Mouse (Mus musculus): ENCODE data around the gene Gp2. TPM values are rescaled to one million over a fixed set of nuclear protein-coding genes. Genes with fewer than 3 reads are reported as not detected.

Gp2 gene
- not detected in 2 replicates for polyA plus RNA-seq (2016; fragmentation: Nextera tagmentation; extraction: Ambion mirVana)

GRCm38 (mm10) chr7:119459185-119459584 lies at the start of gene Gp2:
Gene Gp2 (minus strand): TSS chr7:119459285.
- Histone ChIP-seq H3K4me2 (no peak within 1 kb of the TSS), H3K27me3 (no peaks in the 10 kb centered on the region), H3K4me1 (peaks cover 4% of the 10 kb centered on the region; the same call in 1 of the 2 replicates), H3K9ac (no peak within 1 kb of the TSS), H3K36me3 (replicated peaks) (no peaks in the 10 kb centered on the region), H3K4me3 (replicated peaks) (no peak within 1 kb of the TSS), H3K27ac (no peak within 1 kb of the TSS), H3K9me3 (no peaks in the 10 kb centered on the region)
- 93% methylated on average over 6 of the region's 6 CpGs for WGBS
- ATAC-seq (ENCODE audit: low FRiP score) = no peak

- Histone ChIP-seq H3K4me3 (replicated peaks) (no peak overlapping the region), H3K4me2 (no peak overlapping the region), H3K4me1 (no peaks in the 10 kb centered on the region), H3K36me3 (replicated peaks) (no peaks in the 10 kb centered on the region), H3K9ac (no peak overlapping the region), H3K27ac (no peak overlapping the region), H3K27me3 (no peaks in the 10 kb centered on the region; the same call in 1 of the 2 replicates), H3K9me3 (no peaks in the 10 kb centered on the region)
- no peak for ATAC-seq (ENCODE audit: low FRiP score)
- WGBS = 86% methylated on average over 4 of the region's 4 CpGs
Observed at GRCm38 (mm10) chr7:119490041-119490780, 31.1 kb upstream of the Gp2 start.

GRCm38 (mm10) chr7:119486683-119487082 lies 27.6 kb upstream of the Gp2 start:
- WGBS = 89% methylated on average over 5 of the region's 5 CpGs
- no peak for ATAC-seq (ENCODE audit: low FRiP score)

DNA sequence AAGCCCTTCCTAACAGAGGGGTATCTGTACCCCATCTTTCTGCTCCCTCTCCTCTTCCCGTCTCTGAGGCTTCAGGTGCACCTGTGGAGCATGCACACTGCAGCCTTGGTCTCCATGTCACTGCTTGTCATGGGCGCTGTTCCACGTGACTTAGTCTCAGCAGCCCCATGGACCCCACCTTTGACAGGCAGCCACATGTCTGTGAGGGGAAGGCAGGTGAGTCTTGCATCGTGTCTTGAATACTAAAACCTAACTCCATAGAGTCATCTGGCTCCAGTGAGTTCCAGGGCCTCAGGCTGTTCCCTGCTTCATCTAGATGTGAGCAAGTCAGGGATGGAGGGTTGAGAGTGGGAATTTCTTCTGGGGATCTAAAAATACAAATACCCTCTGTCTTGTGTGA lies 25.1 kb upstream of the Gp2 start:
- Histone ChIP-seq H3K4me2 (no peak overlapping the region), H3K36me3 (replicated peaks) (no peaks in the 10 kb centered on the region), H3K9ac (no peak overlapping the region), H3K27ac (no peak overlapping the region), H3K27me3 (no peaks in the 10 kb centered on the region), H3K4me3 (replicated peaks) (no peak overlapping the region), H3K9me3 (no peaks in the 10 kb centered on the region), H3K4me1 (no peaks in the 10 kb centered on the region)
- WGBS = 88% methylated on average over 4 of the region's 4 CpGs
- ATAC-seq (ENCODE audit: low FRiP score) = no peak

More at GRCm38 (mm10) chr7:119486683-119487082, 27.6 kb upstream of the Gp2 start:
- H3K9ac ChIP-seq = no peak overlapping the region
- H3K27me3 ChIP-seq = no peaks in the 10 kb centered on the region
- no peak overlapping the region for H3K27ac ChIP-seq
- H3K36me3 ChIP-seq (replicated peaks) = no peaks in the 10 kb centered on the region
- no peak overlapping the region for H3K4me3 ChIP-seq (replicated peaks)
- no peaks in the 10 kb centered on the region for H3K4me1 ChIP-seq
- no peak overlapping the region for H3K4me2 ChIP-seq
- H3K9me3 ChIP-seq = no peaks in the 10 kb centered on the region

DNA sequence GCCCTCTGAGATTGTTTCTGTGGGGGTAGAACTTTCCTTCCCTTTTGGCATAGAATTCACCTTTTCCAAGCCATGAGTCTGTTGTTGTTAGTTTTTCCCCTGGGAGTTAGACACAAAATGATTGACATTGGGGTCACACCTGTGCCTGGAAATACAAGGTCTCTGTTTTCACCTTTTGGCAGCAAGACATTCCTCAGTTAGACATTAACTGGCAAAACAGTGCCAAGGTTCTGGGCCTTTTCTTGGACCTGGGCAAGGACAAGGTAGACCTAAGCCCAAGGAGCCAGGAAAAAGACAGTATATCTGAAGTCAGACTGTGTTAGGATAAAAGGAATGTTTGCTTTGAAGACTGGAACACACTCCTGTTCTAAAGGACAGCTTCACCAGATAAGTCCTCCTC lies 20.2 kb upstream of the Gp2 start, which contains the start of gene Umod:
Umod (minus strand) TSS at position 27 of the 400 bp plus-strand sequence.
- H3K27me3 ChIP-seq = no peaks in the 10 kb centered on the region
- H3K4me2 ChIP-seq = no peak within 1 kb of the TSS
- no peaks in the 10 kb centered on the region for H3K36me3 ChIP-seq (replicated peaks)
- ATAC-seq (ENCODE audit: low FRiP score) = no peak
- H3K9ac ChIP-seq = no peak within 1 kb of the TSS
- no peaks in the 10 kb centered on the region for H3K4me1 ChIP-seq
- no peak within 1 kb of the TSS for H3K27ac ChIP-seq
- H3K4me3 ChIP-seq (replicated peaks) = no peak within 1 kb of the TSS
- no peaks in the 10 kb centered on the region for H3K9me3 ChIP-seq

GRCm38 (mm10) chr7:119476500-119477389 lies 17.7 kb upstream of the Gp2 start:
- 79% methylated on average over 33 of the region's 33 CpGs for WGBS
- H3K9me3 ChIP-seq = no peaks in the 10 kb centered on the region
- no peaks in the 10 kb centered on the region for H3K4me1 ChIP-seq
- H3K4me3 ChIP-seq (replicated peaks) = no peak overlapping the region
- H3K9ac ChIP-seq = no peak overlapping the region
- H3K27ac ChIP-seq = no peak overlapping the region
- no peaks in the 10 kb centered on the region for H3K36me3 ChIP-seq (replicated peaks)
- ATAC-seq (ENCODE audit: low FRiP score) = no peak
- no peaks in the 10 kb centered on the region for H3K27me3 ChIP-seq
- no peak overlapping the region for H3K4me2 ChIP-seq

DNA sequence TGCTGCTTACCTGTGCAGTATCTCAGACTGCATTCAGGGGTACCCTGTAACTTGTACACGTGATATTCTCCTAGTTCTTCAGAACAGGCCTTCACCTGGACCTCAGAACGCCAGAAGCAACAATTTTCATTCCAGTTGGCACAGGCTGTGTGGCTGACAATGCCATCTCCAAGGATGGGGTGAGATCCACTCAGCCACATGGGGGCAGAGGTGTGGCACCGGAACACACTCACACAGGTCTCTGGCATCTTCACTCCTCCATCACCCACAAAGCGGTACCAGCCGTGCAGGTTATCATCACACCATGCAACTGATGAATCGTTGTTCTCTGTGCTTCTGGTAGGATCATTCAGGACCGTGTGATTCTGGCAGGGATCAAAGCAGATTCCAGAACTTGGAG lies 4.9 kb downstream of the Gp2 start:
- WGBS = 75% methylated on average over 7 of the region's 7 CpGs
- H3K36me3 ChIP-seq (replicated peaks) = no peaks in the 10 kb centered on the region
- no peaks in the 10 kb centered on the region for H3K27me3 ChIP-seq
- H3K9me3 ChIP-seq = no peaks in the 10 kb centered on the region
- peaks cover 4% of the 10 kb centered on the region; the same call in 1 of the 2 replicates for H3K4me1 ChIP-seq
- no peak overlapping the region for H3K4me3 ChIP-seq (replicated peaks)
- no peak overlapping the region for H3K27ac ChIP-seq
- H3K9ac ChIP-seq = no peak overlapping the region
- H3K4me2 ChIP-seq = no peak overlapping the region
- ATAC-seq (ENCODE audit: low FRiP score) = no peak

DNA sequence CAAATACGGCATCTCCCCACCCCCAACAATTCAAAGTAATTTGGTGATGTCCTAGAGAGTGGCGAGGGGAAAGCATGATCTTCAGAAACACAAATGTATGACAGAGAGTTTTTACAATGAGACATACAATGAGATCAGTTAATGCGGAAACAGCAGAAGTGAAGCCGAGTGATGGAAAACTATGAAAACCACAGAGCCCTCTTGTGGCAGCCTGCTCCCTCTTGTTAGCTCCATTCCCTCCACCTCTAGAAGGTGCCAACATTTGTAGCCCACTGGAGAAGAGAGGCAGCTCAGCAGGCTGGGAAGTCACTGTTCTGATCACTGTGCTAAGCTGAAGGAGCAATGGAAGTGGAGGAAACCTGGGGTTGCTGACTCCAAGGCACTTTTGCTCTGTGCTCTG lies 15.2 kb downstream of the Gp2 start:
- H3K27me3 ChIP-seq = no peaks in the 10 kb centered on the region
- no peak overlapping the region for H3K4me2 ChIP-seq
- H3K36me3 ChIP-seq (replicated peaks) = no peaks in the 10 kb centered on the region
- H3K27ac ChIP-seq = no peak overlapping the region
- H3K9me3 ChIP-seq = no peaks in the 10 kb centered on the region
- no peak for ATAC-seq (ENCODE audit: low FRiP score)
- no peaks in the 10 kb centered on the region for H3K4me1 ChIP-seq
- no peak overlapping the region for H3K9ac ChIP-seq
- H3K4me3 ChIP-seq (replicated peaks) = no peak overlapping the region
- 79% methylated on average over 4 of the region's 4 CpGs for WGBS

- Histone ChIP-seq H3K9ac (no peak overlapping the region), H3K27me3 (no peaks in the 10 kb centered on the region), H3K4me2 (no peak overlapping the region), H3K4me3 (replicated peaks) (no peak overlapping the region), H3K27ac (no peak overlapping the region), H3K4me1 (no peaks in the 10 kb centered on the region), H3K9me3 (no peaks in the 10 kb centered on the region), H3K36me3 (replicated peaks) (no peaks in the 10 kb centered on the region)
- no peak for ATAC-seq (ENCODE audit: low FRiP score)
- 80% methylated on average over 1 of the region's 1 CpGs for WGBS
Observed at GRCm38 (mm10) chr7:119441938-119442337, 17.1 kb downstream of the Gp2 start.

DNA sequence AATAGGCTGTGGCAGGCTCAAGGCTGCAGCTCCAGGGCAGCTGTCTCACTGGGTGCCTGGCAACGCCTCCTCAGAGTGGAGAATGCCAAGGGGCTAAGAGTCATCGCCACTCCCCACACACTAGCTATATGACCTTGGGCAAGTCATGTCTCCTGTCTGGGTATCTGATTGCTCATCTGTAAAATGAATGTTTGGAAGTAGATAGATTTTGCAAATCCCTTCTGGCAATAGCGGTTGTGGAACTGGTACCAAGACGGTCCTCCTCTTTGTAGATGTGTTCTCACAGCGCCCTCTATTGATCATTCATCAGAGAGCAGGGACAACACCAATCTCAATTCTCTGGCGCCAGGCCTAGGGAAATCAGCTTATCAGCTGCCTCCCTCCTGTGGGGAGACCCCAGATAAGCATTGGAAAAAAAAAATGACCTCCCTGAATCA lies 31.9 kb downstream of the Gp2 start:
- 12% methylated on average over 6 of the region's 6 CpGs for WGBS
- H3K9ac ChIP-seq = no peak overlapping the region
- peak; percentile 77 for ATAC-seq (ENCODE audit: low FRiP score)
- H3K27me3 ChIP-seq = no peaks in the 10 kb centered on the region
- no peak overlapping the region for H3K4me3 ChIP-seq (replicated peaks)
- H3K27ac ChIP-seq = no peak overlapping the region
- no peaks in the 10 kb centered on the region for H3K4me1 ChIP-seq
- no peaks in the 10 kb centered on the region for H3K9me3 ChIP-seq
- H3K36me3 ChIP-seq (replicated peaks) = no peaks in the 10 kb centered on the region
- H3K4me2 ChIP-seq = no peak overlapping the region; the same call in 1 of the 2 replicates

GRCm38 (mm10) chr7:119420730-119421129 lies 38.4 kb downstream of the Gp2 start:
- H3K27ac ChIP-seq = no peak overlapping the region
- no peak overlapping the region for H3K4me2 ChIP-seq
- WGBS = 10% methylated on average over 2 of the region's 2 CpGs
- no peaks in the 10 kb centered on the region for H3K36me3 ChIP-seq (replicated peaks)
- no peak overlapping the region for H3K4me3 ChIP-seq (replicated peaks)
- H3K9ac ChIP-seq = no peak overlapping the region
- H3K4me1 ChIP-seq = peaks cover 10% of the 10 kb centered on the region
- H3K9me3 ChIP-seq = no peaks in the 10 kb centered on the region
- peak; percentile 82 for ATAC-seq (ENCODE audit: low FRiP score)
- no peaks in the 10 kb centered on the region for H3K27me3 ChIP-seq

DNA sequence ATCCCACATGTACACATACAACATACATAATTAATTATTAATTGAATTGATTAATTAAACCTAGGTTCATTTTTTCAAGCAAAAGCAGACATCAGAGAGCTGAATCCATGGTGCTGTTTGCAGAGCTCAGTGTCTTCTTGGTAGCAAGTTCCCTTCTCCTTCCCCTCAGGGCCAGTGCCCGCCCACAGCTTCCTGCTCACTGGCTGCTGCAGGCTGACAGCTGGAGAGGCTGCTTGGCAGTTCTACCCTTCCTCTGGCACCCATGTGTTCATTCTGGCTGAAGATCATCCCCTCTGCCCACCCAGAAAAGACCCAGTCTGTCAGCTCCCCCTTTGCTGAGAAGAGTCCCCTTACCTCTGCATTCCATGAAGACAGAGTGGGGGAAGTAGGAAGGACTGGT lies 40.6 kb downstream of the Gp2 start:
- H3K4me2 ChIP-seq = no peak overlapping the region
- H3K4me3 ChIP-seq (replicated peaks) = no peak overlapping the region
- no peaks in the 10 kb centered on the region for H3K36me3 ChIP-seq (replicated peaks)
- no peak overlapping the region for H3K9ac ChIP-seq
- 90% methylated on average over 1 of the region's 1 CpGs for WGBS
- no peak for ATAC-seq (ENCODE audit: low FRiP score)
- H3K27me3 ChIP-seq = no peaks in the 10 kb centered on the region
- H3K9me3 ChIP-seq = no peaks in the 10 kb centered on the region
- H3K27ac ChIP-seq = no peak overlapping the region
- peaks cover 10% of the 10 kb centered on the region for H3K4me1 ChIP-seq

Data from forebrain, embryonic 12.5 days (tissue).